12 mouse cellular contexts compared by ENCODE assay signal in the genomic region with DNA sequence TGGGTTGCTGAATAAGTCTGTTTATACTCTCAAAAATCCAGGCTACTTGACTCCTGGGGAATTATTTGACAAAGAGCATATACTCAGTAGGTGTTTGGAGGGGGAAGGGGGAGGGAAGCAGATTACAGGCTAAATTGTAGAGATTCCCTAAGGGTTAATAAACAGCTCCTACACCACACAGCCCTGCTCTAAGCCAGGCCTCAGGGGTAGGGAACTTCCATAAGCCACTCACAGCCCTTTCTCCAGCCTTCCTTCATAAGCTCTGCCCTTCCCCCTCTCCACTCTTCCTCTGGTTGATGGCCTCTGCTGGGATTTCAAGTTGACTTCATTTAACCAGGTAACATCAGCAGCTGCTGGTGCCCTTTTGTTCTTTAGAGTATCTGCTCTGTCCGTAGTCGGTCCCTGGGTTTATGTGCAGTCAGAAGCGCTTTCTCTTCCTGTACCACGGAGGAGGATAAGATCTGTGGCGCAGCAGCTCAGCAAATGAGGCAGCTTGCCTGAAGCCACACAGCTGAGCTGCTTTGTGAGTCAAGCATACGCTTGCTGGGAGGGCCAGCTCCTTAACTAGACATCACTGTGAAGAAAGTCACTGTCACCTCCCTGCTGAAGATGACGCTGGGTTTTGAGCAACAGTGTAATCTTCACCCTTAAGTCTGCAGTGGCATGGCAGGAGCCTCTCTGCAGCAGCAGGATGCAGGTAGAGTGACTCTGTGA. TPM values are rescaled to one million over a fixed set of nuclear protein-coding genes. Genes with fewer than 3 reads are reported as not detected.
DNase-seq lines count a peak whose midpoint lies in the region; ATAC-seq and TF ChIP-seq lines count a peak whose summit lies in the region.
"Had no signal": no experiment of that assay in that cellular context is flagged by ENCODE, and none has a peak within 500 bp of the region (broad histone marks: within the 10 kb centered on the region; RNA-seq: fewer than 3 reads in every experiment).

No protein-coding gene starts in this region.

- 40% methylated on average over 7 of the region's 7 CpGs for WGBS in midbrain, embryonic 16.5 days
- 57% methylated on average over 7 of the region's 7 CpGs for WGBS in lung, adult 2 months
- 50% methylated on average over 7 of the region's 7 CpGs for WGBS in forebrain, embryonic 13.5 days

- H3K36me3 ChIP-seq in midbrain, embryonic 16.5 days (ENCODE audit: control insufficient read depth, insufficient read depth, low read length): no peaks in the 10 kb centered on the region
- no peaks in the 10 kb centered on the region for H3K36me3 ChIP-seq in forebrain, embryonic 13.5 days (ENCODE audit: poor library complexity, severe bottlenecking)
- H3K36me3 ChIP-seq: embryonic facial prominence, embryonic 12.5 days; liver, embryonic 15.5 days had no signal

- ATAC-seq in frontal cortex, adult (ENCODE audit: low TSS enrichment): peak; percentile 97
- ATAC-seq in granulocyte monocyte progenitor cell, adult 5-6 weeks (replicated peaks; ENCODE audit: poor library complexity, severe bottlenecking): peak; percentile 64
- ATAC-seq in midbrain, embryonic 16.5 days: peak; percentile 14; the same call in 1 of the 2 replicates
- ATAC-seq in forebrain, embryonic 13.5 days: no peak

- no peak overlapping the region for H3K4me3 ChIP-seq in midbrain, embryonic 16.5 days (ENCODE audit: low read depth, low read length)
- no peak overlapping the region for H3K4me3 ChIP-seq in lung, adult 2 months (replicated peaks; ENCODE audit: extremely low read depth, low read depth, low read length)
- no peak overlapping the region for H3K4me3 ChIP-seq in forebrain, embryonic 13.5 days
- H3K4me3 ChIP-seq: embryonic facial prominence, embryonic 12.5 days; liver, embryonic 15.5 days had no signal

- DNase-seq in frontal cortex, postnatal 10 days (ENCODE audit: low spot score in 2 of 2): no peak
- DNase-seq in 416B (ENCODE audit: low read depth): peak; percentile 93
- DNase-seq in lung, adult 2 months: no peak
- DNase-seq in layer of hippocampus, postnatal 25 days (ENCODE audit: extremely low spot score in 1 of 2, low spot score in 1 of 2): no peak
- DNase-seq: heart, postnatal 10 days; kidney, postnatal 36 days had no signal

- no peaks in the 10 kb centered on the region for H3K9me3 ChIP-seq in midbrain, embryonic 16.5 days (replicated peaks; ENCODE audit: control insufficient read depth, low read length, poor library complexity, severe bottlenecking)
- H3K9me3 ChIP-seq in forebrain, embryonic 13.5 days (replicated peaks): no peaks in the 10 kb centered on the region
- H3K9me3 ChIP-seq: embryonic facial prominence, embryonic 12.5 days; liver, embryonic 15.5 days had no signal

- H3K9ac ChIP-seq in midbrain, embryonic 16.5 days (ENCODE audit: low read depth, low read length): no peak overlapping the region; the same call in 1 of the 2 replicates
- no peak overlapping the region for H3K9ac ChIP-seq in forebrain, embryonic 13.5 days
- H3K9ac ChIP-seq: embryonic facial prominence, embryonic 12.5 days; liver, embryonic 15.5 days had no signal

- TF ChIP-seq POLR2A in lung, adult 2 months (IDR thresholded peaks at IDR 0.05; ENCODE audit: borderline replicate concordance, extremely low read depth, low read depth, low read length): no peak

- TF ChIP-seq CTCF in lung, adult 2 months (IDR thresholded peaks at IDR 0.05; ENCODE audit: insufficient read depth, low read length): no peak

- H3K27ac ChIP-seq in midbrain, embryonic 16.5 days (ENCODE audit: low read length): no peak overlapping the region
- H3K27ac ChIP-seq in forebrain, embryonic 13.5 days: no peak overlapping the region
- H3K27ac ChIP-seq: embryonic facial prominence, embryonic 12.5 days; liver, embryonic 15.5 days had no signal

- no peaks in the 10 kb centered on the region for H3K27me3 ChIP-seq in midbrain, embryonic 16.5 days (ENCODE audit: control insufficient read depth, insufficient read depth, low read depth, low read length)
- no peaks in the 10 kb centered on the region for H3K27me3 ChIP-seq in forebrain, embryonic 13.5 days
- H3K27me3 ChIP-seq: embryonic facial prominence, embryonic 12.5 days; liver, embryonic 15.5 days had no signal

- H3K4me2 ChIP-seq in midbrain, embryonic 16.5 days (ENCODE audit: low read length): no peak overlapping the region
- no peak overlapping the region for H3K4me2 ChIP-seq in forebrain, embryonic 13.5 days
- H3K4me2 ChIP-seq: embryonic facial prominence, embryonic 12.5 days; liver, embryonic 15.5 days had no signal

- no peaks in the 10 kb centered on the region for H3K4me1 ChIP-seq in midbrain, embryonic 16.5 days (ENCODE audit: control insufficient read depth, insufficient read depth, low read length)
- H3K4me1 ChIP-seq in lung, adult 2 months (ENCODE audit: control insufficient read depth, insufficient read depth, low read length): no peaks in the 10 kb centered on the region
- H3K4me1 ChIP-seq in forebrain, embryonic 13.5 days: no peaks in the 10 kb centered on the region
- H3K4me1 ChIP-seq: embryonic facial prominence, embryonic 12.5 days; liver, embryonic 15.5 days had no signal

RNA-seq across cellular contexts. Expression of a gene that starts 24.1 kb away (rescaled TPM):
- total RNA-seq in granulocyte monocyte progenitor cell, adult 5-6 weeks (2014; fragmentation: Nextera tagmentation): not detected in 2 replicates
- not detected in 2 replicates for total RNA-seq in granulocyte monocyte progenitor cell, adult 5-6 weeks (2017)
- polyA plus RNA-seq in midbrain, embryonic 16.5 days (2015; fragmentation: Nextera tagmentation; extraction: Ambion mirVana): 0.20 TPM in 2 replicates
- polyA plus RNA-seq in lung, adult 2 months (2012; rRNA removed): 1.9 and 3.6 TPM in 2 replicates
- polyA plus RNA-seq in forebrain, embryonic 13.5 days (2015; fragmentation: Nextera tagmentation; extraction: Ambion mirVana): 0.05 and 0.09 TPM in 2 replicates
- total RNA-seq in layer of hippocampus, postnatal 25 days (2021): under 1 TPM; 0.16 to 0.30 TPM
- polyA plus RNA-seq: liver, embryonic 15.5 days had no signal

RNA-seq across cellular contexts. Expression of a gene that starts 54.2 kb away (rescaled TPM):
- not detected in 2 replicates for total RNA-seq in granulocyte monocyte progenitor cell, adult 5-6 weeks (2014; fragmentation: Nextera tagmentation)
- not detected in 2 replicates for total RNA-seq in granulocyte monocyte progenitor cell, adult 5-6 weeks (2017)
- polyA plus RNA-seq in midbrain, embryonic 16.5 days (2015; fragmentation: Nextera tagmentation; extraction: Ambion mirVana): 107 and 112 TPM in 2 replicates
- 0.08 and 0.13 TPM in 2 replicates for polyA plus RNA-seq in lung, adult 2 months (2012; rRNA removed)
- 29.9 and 37.4 TPM in 2 replicates for polyA plus RNA-seq in forebrain, embryonic 13.5 days (2015; fragmentation: Nextera tagmentation; extraction: Ambion mirVana)
- total RNA-seq in layer of hippocampus, postnatal 25 days (2021): 10 to 100 TPM; 23.0 to 24.2 TPM
- total RNA-seq: heart, postnatal 10 days had no signal

Comparison
In these comparisons a context has a peak if more than half of its experiments do, and no peak if none do; other contexts are left out.
1. RNA of a gene that starts 54.2 kb away (polyA plus RNA-seq): 107 to 112 TPM in midbrain, embryonic 16.5 days and 29.9 to 37.4 TPM in forebrain, embryonic 13.5 days; 0.08 to 0.13 TPM in lung, adult 2 months; every median in the first group is over 10 times any median in the second.